Mouse (Mus musculus) induced T-regulatory cell, adult 2 months (primary cell): ENCODE results near the gene Rab11fip4.

Experiments
- DNase-seq: peaks from one replicate; pipeline ENCODE4 v3.0.0-alpha.2; 2012; ENCODE audit warnings: low read depth

The Rab11fip4 gene

GRCm38 (mm10) chr11:79590664-79591590, at the start of gene Rab11fip4:
Gene Rab11fip4 (plus strand): TSS chr11:79591212.
- peak; percentile 70 for DNase-seq

DNA sequence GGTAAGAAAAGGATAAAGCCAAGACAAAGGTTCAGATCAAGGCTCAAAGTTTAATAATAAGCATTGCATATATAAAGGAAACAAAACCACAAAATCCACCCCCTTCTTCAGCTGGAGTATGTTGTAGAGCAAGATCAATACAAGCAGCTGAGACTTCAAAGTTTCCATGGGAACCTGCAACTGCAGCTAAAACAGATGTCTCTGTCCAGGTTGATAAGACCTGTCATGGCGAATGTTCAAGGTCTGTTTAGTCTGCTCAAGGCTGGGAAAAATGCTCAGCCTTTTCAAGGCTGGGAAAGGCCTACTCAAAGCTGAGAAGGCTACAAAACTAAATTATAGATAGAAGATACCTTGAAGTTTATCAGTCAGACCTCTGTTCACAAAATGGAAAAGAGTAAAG, 38.4 kb upstream of the Rab11fip4 start:
- DNase-seq: no peak

DNA sequence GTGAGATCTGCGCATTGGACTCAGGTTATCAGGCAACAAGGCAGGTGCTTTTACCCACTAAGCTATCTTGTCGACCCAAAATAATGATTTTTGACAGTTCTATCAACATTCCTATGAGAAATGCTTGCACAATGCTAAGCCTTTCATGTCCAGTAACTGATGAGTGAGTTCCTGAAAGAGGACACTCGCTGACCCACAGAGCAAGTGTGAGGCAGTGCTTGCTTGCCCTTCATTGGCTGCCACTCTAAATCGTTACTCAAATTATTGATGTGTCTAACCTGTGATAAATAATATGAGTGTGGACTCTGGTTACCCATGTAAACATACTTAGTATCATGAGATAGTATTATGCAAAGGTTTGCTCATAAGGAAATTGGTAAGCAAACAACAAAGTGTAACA, 30.5 kb upstream of the Rab11fip4 start:
- no peak for DNase-seq

GRCm38 (mm10) chr11:79563493-79563892, 27.5 kb upstream of the Rab11fip4 start:
- no peak for DNase-seq

- DNase-seq: no peak
Measured at GRCm38 (mm10) chr11:79566947-79567346, 24.1 kb upstream of the Rab11fip4 start.

DNA sequence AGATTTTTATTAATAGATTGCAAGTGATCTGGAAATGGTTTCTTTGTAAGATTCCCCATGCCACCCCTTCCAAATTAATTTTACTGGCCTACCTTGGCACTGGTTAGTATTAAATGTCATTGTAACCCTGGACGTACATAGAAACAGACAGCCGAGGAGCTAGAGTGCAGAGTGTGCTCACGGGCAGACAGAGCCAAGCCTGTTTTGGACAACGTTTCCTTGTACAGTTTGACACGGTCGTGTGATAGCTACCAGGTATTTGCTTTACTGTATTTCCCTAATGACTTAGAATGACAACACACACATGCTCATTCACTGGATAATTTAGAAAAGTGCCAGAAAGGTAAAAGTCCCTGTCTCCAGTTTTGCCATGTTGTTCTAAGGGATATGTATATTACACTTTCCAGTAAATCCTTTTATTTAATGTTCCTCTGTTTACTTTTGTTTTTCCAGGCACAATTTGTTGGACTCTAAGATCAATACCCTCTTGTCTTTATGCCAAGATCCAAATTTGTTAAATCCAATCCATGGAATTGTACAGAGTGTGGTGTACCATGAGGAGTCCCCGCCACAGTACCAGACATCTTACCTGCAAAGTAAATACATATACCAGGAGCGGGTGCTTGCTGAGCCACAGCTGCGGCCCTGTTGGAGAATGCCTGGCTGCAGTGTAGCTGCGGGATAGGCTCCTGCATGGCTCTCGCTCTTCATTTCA, 22.7 kb upstream of the Rab11fip4 start:
- no peak for DNase-seq

- no peak for DNase-seq
Measured at GRCm38 (mm10) chr11:79570319-79570718, 20.7 kb upstream of the Rab11fip4 start.

- DNase-seq: no peak
Measured at GRCm38 (mm10) chr11:79573836-79574235, 17.2 kb upstream of the Rab11fip4 start.

GRCm38 (mm10) chr11:79575383-79576073, 15.5 kb upstream of the Rab11fip4 start:
- DNase-seq: no peak

GRCm38 (mm10) chr11:79577741-79578140, 13.3 kb upstream of the Rab11fip4 start:
- peak; percentile 91 for DNase-seq

GRCm38 (mm10) chr11:79580660-79581059, 10.4 kb upstream of the Rab11fip4 start:
- DNase-seq: no peak

DNA sequence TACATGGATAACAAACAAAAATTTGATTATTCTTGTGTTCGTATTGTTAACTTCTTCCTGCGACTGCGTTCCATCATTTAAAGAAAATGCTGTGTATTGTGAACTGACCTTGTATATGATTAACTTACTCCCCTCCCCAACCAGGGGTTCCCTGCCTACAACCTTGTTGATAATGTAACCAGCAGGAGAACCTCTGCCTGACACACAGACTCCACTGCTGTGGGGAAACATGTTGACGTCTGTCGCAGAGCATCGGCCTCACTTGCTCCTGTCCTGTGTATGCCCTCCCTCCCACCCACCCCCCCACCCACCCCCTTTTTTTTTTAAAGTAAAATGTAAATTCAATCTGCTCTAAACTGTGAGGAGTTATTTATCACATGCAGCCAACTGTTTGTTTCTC, 9.8 kb upstream of the Rab11fip4 start:
- no peak for DNase-seq

GRCm38 (mm10) chr11:79584191-79584590, 6.8 kb upstream of the Rab11fip4 start:
- DNase-seq: peak; percentile 82

- DNase-seq: peak; percentile 72
Measured at GRCm38 (mm10) chr11:79589317-79590075, 1.5 kb upstream of the Rab11fip4 start.

DNA sequence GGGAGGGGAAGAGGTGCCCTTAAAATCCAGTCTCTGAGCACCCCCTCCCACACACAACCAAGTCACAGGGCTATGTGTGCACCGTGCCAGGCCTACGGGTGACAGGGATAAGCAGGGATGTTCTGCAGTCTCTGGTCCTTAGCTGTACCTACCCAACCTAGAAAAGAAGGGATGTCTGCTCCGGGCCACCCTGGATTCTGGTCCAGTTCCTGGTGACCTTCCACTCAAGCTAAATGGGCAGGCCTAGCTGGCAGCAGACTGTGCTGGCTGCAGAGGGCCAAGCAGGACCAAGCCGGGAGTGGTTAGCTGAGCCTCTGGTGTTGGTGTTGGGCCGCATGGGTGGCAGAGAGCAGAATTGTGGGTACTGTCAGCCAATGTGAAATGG, 571 bp downstream of the Rab11fip4 start:
- DNase-seq: no peak

- no peak for DNase-seq
Measured at GRCm38 (mm10) chr11:79593495-79593894, 2.5 kb downstream of the Rab11fip4 start.

DNA sequence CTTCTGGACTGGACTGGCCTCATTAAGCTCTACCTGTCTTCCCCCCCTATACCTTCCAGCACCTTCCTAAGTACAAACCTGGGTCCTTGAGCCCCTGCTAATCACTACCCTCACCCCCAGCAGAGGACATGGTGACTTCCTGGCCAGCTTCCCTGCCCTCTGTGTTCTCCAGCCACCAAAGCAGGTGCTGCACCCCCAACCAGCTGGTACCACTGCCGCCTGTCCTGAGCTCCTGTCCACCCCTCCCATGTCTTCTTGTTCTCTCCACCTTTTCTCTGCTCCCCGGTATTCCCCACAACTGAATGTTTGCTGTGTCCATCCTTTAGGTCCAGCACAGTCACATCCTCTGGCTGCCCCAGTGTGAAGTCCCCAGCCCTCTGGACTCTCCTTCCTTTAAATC, 19.4 kb downstream of the Rab11fip4 start:
- DNase-seq: no peak

- DNase-seq: peak; percentile 81
Measured at GRCm38 (mm10) chr11:79611011-79611666, 20.1 kb downstream of the Rab11fip4 start.

- peak; percentile 71 for DNase-seq
Measured at GRCm38 (mm10) chr11:79612046-79612600, 21.1 kb downstream of the Rab11fip4 start.

GRCm38 (mm10) chr11:79613084-79613483, 22.1 kb downstream of the Rab11fip4 start:
- DNase-seq: no peak

DNA sequence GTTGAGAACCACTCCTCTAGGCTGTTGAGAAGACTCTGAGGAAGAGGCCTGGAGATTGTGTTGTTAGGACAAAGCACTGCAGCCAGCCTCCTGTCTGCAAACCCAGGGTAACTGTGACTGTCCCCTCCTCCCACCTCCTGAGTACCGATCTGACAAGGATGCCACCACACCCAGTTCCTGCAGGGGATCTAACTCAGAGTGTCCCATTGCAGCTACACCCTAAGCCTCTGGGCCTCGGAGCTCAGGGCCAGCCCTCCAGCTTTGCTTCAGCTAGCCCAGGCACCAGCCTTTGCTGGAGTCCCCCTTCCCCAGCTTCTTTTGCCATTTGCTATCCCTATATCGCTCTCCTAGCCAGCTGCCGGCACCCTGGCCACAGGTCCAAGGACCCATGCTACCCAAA, 22.7 kb downstream of the Rab11fip4 start:
- peak; percentile 66 for DNase-seq
